Mouse (Mus musculus) bone marrow, adult 2 months (tissue): ENCODE results near the gene Acrv1.

ENCODE experiments used
- CTCF ChIP-seq: fragments of 200-500 bp; IDR thresholded peaks from 2 replicates; pipeline ENCODE4 v1.5.1; 2011; ENCODE audit warnings: low read length, control low read depth; ENCODE audit not compliant: control insufficient read depth, insufficient read depth
- POLR2A ChIP-seq: fragments of 200-500 bp; IDR thresholded peaks from 2 replicates; pipeline ENCODE4 v1.6.1; 2011; ENCODE audit warnings: low read depth, mild to moderate bottlenecking, control low read depth, low read length, borderline replicate concordance; ENCODE audit not compliant: control insufficient read depth

DNA sequence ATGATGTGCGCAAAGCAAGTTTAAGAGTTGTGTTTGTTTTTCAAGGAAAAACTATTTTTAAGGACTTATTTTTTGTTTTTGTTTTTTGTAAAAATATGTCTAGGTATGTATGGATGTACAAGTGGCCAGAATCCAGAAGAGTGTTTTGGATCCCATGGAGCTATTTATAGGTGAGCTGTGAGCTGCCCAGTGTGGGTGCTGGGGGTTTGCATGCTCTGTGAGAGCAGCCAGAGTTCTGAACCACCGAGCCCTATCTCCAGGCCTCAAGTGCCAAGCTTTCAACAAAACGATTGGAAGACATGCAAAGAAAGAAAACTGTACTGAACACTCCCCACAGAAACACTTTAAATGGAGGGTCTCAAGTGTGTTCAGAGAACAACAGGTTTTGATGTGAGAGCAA, 12.9 kb downstream of the Acrv1 start:
- TF ChIP-seq CTCF (no peak), POLR2A (no peak)
